ENCODE assay signal across 15 mouse cellular contexts in genomic region chr6:54460172-54460914, GRCm38 (mm10). TPM values are rescaled to one million over a fixed set of nuclear protein-coding genes. Genes with fewer than 3 reads are reported as not detected.
A peak's percentile ranks its signal among the peaks of the same experiment; 100 is the strongest.
DNase-seq lines count a peak whose midpoint lies in the region; ATAC-seq and TF ChIP-seq lines count a peak whose summit lies in the region.
"Had no signal": no experiment of that assay in that cellular context is flagged by ENCODE, and none has a peak within 500 bp of the region (broad histone marks: within the 10 kb centered on the region; RNA-seq: fewer than 3 reads in every experiment).

No protein-coding gene starts in this region.

- H3K27me3 ChIP-seq in embryonic facial prominence, embryonic 14.5 days (replicated peaks; ENCODE audit: control insufficient read depth, insufficient read depth, low read length) = no peaks in the 10 kb centered on the region
- H3K27me3 ChIP-seq in embryonic facial prominence, embryonic 10.5 days (replicated peaks; ENCODE audit: low read depth, poor library complexity, severe bottlenecking) = peaks cover 4% of the 10 kb centered on the region
- no peaks in the 10 kb centered on the region for H3K27me3 ChIP-seq in heart, embryonic 14.5 days (ENCODE audit: control insufficient read depth, insufficient read depth, low read length)
- no peaks in the 10 kb centered on the region for H3K27me3 ChIP-seq in CH12.LX (replicated peaks)
- H3K27me3 ChIP-seq: liver, embryonic 12.5 days had no signal

- no peak for TF ChIP-seq EP300 in CH12.LX (IDR thresholded peaks at IDR 0.05; ENCODE audit: low read length)

- intact Hi-C loops in heart, postnatal 25 days (cut with DNase I) = no loop called here

- no peaks in the 10 kb centered on the region for H3K79me2 ChIP-seq in CH12.LX (replicated peaks; ENCODE audit: control insufficient read depth, extremely low read depth, insufficient read depth, poor library complexity, severe bottlenecking)

- H3K9ac ChIP-seq in embryonic facial prominence, embryonic 14.5 days (ENCODE audit: low read depth, low read length) = no peak overlapping the region
- H3K9ac ChIP-seq in heart, embryonic 14.5 days (ENCODE audit: low read length) = 0 out of 2 replicates have a peak overlapping the region, but pooled peaks have one; percentile 23
- peak overlapping the region; percentile 41 for H3K9ac ChIP-seq in CH12.LX (ENCODE audit: insufficient read depth, low read depth)
- H3K9ac ChIP-seq: liver, embryonic 12.5 days had no signal

- no peak overlapping the region for H3K4me3 ChIP-seq in embryonic facial prominence, embryonic 14.5 days (ENCODE audit: low read depth, low read length)
- H3K4me3 ChIP-seq in embryonic facial prominence, embryonic 10.5 days = no peak overlapping the region
- H3K4me3 ChIP-seq in heart, embryonic 14.5 days (ENCODE audit: control insufficient read depth in 1 of 2, insufficient read depth in 1 of 2, low read depth in 1 of 2, low read length in 2 of 2) = no peak overlapping the region
- H3K4me3 ChIP-seq in CH12.LX (replicated peaks in 1 of 3; ENCODE audit: low read depth in 2 of 3, low read length in 2 of 3, poor library complexity in 1 of 3) = no peak overlapping the region
- H3K4me3 ChIP-seq: erythroblast, embryonic 14.5 days; liver, embryonic 12.5 days had no signal

- no peak for DNase-seq in embryonic facial prominence, embryonic 14.5 days (ENCODE audit: low spot score)
- DNase-seq in embryonic facial prominence, embryonic 10.5 days (ENCODE audit: low spot score) = no peak
- DNase-seq in heart, postnatal 25 days (ENCODE audit: low spot score) = no peak
- peak; percentile 74 for DNase-seq in CH12.LX (ENCODE audit: extremely low read depth)
- DNase-seq in cerebellum, postnatal 36 days = peak; percentile 47 to 50
- DNase-seq in kidney, postnatal 10 days = no peak
- no peak for DNase-seq in gastrocnemius, adult 8-10 months (ENCODE audit: low spot score in 2 of 2)
- DNase-seq: embryo, embryonic 11 days; layer of hippocampus, adult 9-11 months; thymus, adult 2 months had no signal

- H3K4me2 ChIP-seq in embryonic facial prominence, embryonic 14.5 days (ENCODE audit: low read depth, low read length) = no peak overlapping the region
- H3K4me2 ChIP-seq in heart, embryonic 14.5 days (ENCODE audit: low read length) = no peak overlapping the region
- H3K4me2 ChIP-seq in CH12.LX (ENCODE audit: insufficient read depth, low read depth, poor library complexity, severe bottlenecking) = peak overlapping the region; percentile 58
- H3K4me2 ChIP-seq: liver, embryonic 12.5 days; midbrain, embryonic 11.5 days had no signal

- TF ChIP-seq RAD21 in CH12.LX (IDR thresholded peaks at IDR 0.05; ENCODE audit: low read depth, low read length) = no peak

- 73% methylated on average over 6 of the region's 6 CpGs for WGBS in embryonic facial prominence, embryonic 14.5 days
- whole genome bisulfite sequencing in embryonic facial prominence, embryonic 10.5 days = 83% methylated on average over 6 of the region's 6 CpGs
- WGBS in heart, embryonic 14.5 days = 64% methylated on average over 6 of the region's 6 CpGs

- H3K27ac ChIP-seq in embryonic facial prominence, embryonic 14.5 days (replicated peaks; ENCODE audit: low read depth, low read length) = no peak overlapping the region
- H3K27ac ChIP-seq in embryonic facial prominence, embryonic 10.5 days (replicated peaks) = no peak overlapping the region
- peak overlapping the region; percentile 46 to 72; a peak in 2 of 4 replicates for H3K27ac ChIP-seq in heart, embryonic 14.5 days (replicated peaks in 1 of 2; ENCODE audit: control insufficient read depth in 1 of 2, insufficient read depth in 1 of 2, low read depth in 2 of 2, low read length in 2 of 2)
- peak overlapping the region; percentile 33; the same call in 1 of the 2 replicates for H3K27ac ChIP-seq in CH12.LX (ENCODE audit: insufficient read depth, low read depth)
- H3K27ac ChIP-seq: kidney, postnatal 0 days; liver, embryonic 12.5 days had no signal

- no peak for TF ChIP-seq CTCF in CH12.LX (conservative IDR thresholded peaks at IDR 0.05 in 1 of 2, IDR thresholded peaks at IDR 0.05 in 1 of 2; ENCODE audit: low read depth in 2 of 2, low read length in 2 of 2)

- peak; percentile 62; the same call in 1 of the 2 replicates for ATAC-seq in embryonic facial prominence, embryonic 14.5 days (ENCODE audit: low read depth)
- no peak for ATAC-seq in heart, embryonic 14.5 days (ENCODE audit: insufficient number of reproducible peaks, insufficient read depth, low FRiP score, low read depth)
- ATAC-seq: liver, embryonic 12.5 days had no signal

- dilution Hi-C loops in CH12.LX (cut with MboI; ENCODE audit: extremely low pct_ligation_motif_present, extremely low pct_unique_long_range_greater_than_20kb, low sequenced_read_pairs) = no loop called here

- no peaks in the 10 kb centered on the region for H3K9me3 ChIP-seq in embryonic facial prominence, embryonic 14.5 days (ENCODE audit: control insufficient read depth, low read length)
- H3K9me3 ChIP-seq in embryonic facial prominence, embryonic 10.5 days = no peaks in the 10 kb centered on the region
- H3K9me3 ChIP-seq in heart, embryonic 14.5 days (ENCODE audit: control insufficient read depth, low read length) = no peaks in the 10 kb centered on the region
- H3K9me3 ChIP-seq in CH12.LX (replicated peaks; ENCODE audit: low read length) = peaks cover 3% of the 10 kb centered on the region
- H3K9me3 ChIP-seq: liver, embryonic 12.5 days had no signal

- peak; percentile 51; the same call in 1 of the 2 replicates for TF ChIP-seq POLR2A in CH12.LX (IDR thresholded peaks at IDR 0.05; ENCODE audit: low read depth, low read length)

- in situ Hi-C loops in CH12.LX (cut with MboI; ENCODE audit: low pct_ligation_motif_present, low pct_unique_long_range_greater_than_20kb, low sequenced_read_pairs) = no loop called here

- H3K4me1 ChIP-seq in embryonic facial prominence, embryonic 14.5 days (ENCODE audit: control insufficient read depth, insufficient read depth, low read length) = peaks cover 3% of the 10 kb centered on the region; the same call in 1 of the 2 replicates
- H3K4me1 ChIP-seq in embryonic facial prominence, embryonic 10.5 days = peaks cover 8% of the 10 kb centered on the region; the same call in 1 of the 2 replicates
- H3K4me1 ChIP-seq in heart, embryonic 14.5 days (ENCODE audit: control insufficient read depth in 2 of 2, insufficient read depth in 2 of 2, low read length in 2 of 2) = peaks cover 34 to 48% of the 10 kb centered on the region in 2 experiments
- peaks cover 12 to 45% of the 10 kb centered on the region in 2 experiments for H3K4me1 ChIP-seq in CH12.LX (ENCODE audit: control insufficient read depth in 1 of 2, insufficient read depth in 2 of 2)
- H3K4me1 ChIP-seq: liver, embryonic 12.5 days had no signal

- no peaks in the 10 kb centered on the region for H3K36me3 ChIP-seq in embryonic facial prominence, embryonic 14.5 days (ENCODE audit: control insufficient read depth, insufficient read depth, low read length)
- H3K36me3 ChIP-seq in embryonic facial prominence, embryonic 10.5 days (replicated peaks) = no peaks in the 10 kb centered on the region
- H3K36me3 ChIP-seq in heart, embryonic 14.5 days (ENCODE audit: control insufficient read depth, insufficient read depth, low read length) = no peaks in the 10 kb centered on the region
- no peaks in the 10 kb centered on the region for H3K36me3 ChIP-seq in CH12.LX (replicated peaks in 1 of 2; ENCODE audit: control insufficient read depth in 1 of 2, insufficient read depth in 1 of 2, low read length in 1 of 2)
- H3K36me3 ChIP-seq: liver, embryonic 12.5 days had no signal

TF ChIP-seq in CH12.LX, 34 proteins besides CTCF, POLR2A, EP300 and RAD21 (continues in another document):
- TF ChIP-seq HCFC1 (IDR thresholded peaks at IDR 0.05; ENCODE audit: low read depth, low read length) (no peak), ZMIZ1 (IDR thresholded peaks at IDR 0.05; ENCODE audit: low read depth, low read length) (peak; percentile 94), IRF4 (IDR thresholded peaks at IDR 0.05; ENCODE audit: low read depth, low read length) (0 out of 2 replicates have a peak, but pooled peaks have one; percentile 31), MEF2A (IDR thresholded peaks at IDR 0.05; ENCODE audit: borderline replicate concordance, low read depth, low read length) (no peak), ELF1 (IDR thresholded peaks at IDR 0.05; ENCODE audit: low read depth, low read length) (no peak), ZNF384 (IDR thresholded peaks at IDR 0.05; ENCODE audit: low read depth, low read length) (peak; percentile 96), JUND (conservative IDR thresholded peaks at IDR 0.05; ENCODE audit: low read depth, low read length) (no peak), E2F4 (IDR thresholded peaks at IDR 0.05; ENCODE audit: insufficient replicate concordance, low read depth, low read length) (no peak), TCF12 (IDR thresholded peaks at IDR 0.05; ENCODE audit: low read depth, low read length) (peak; percentile 36; the same call in 1 of the 2 replicates), PAX5 (IDR thresholded peaks at IDR 0.05; ENCODE audit: low read length) (no peak), NELFE (IDR thresholded peaks at IDR 0.05; ENCODE audit: low read depth, low read length) (peak; percentile 61; the same call in 1 of the 2 replicates), BHLHE40 (IDR thresholded peaks at IDR 0.05; ENCODE audit: low read depth, low read length) (peak; percentile 55; the same call in 1 of the 2 replicates), NRF1 (IDR thresholded peaks at IDR 0.05; ENCODE audit: low read depth, low read length) (no peak), JUN (IDR thresholded peaks at IDR 0.05; ENCODE audit: insufficient read depth, low read depth, low read length) (no peak), ETS1 (conservative IDR thresholded peaks at IDR 0.05; ENCODE audit: low read depth, low read length) (peak; percentile 66), CHD2 (IDR thresholded peaks at IDR 0.05; ENCODE audit: low read length) (no peak), SMC3 (IDR thresholded peaks at IDR 0.05; ENCODE audit: low read depth, low read length) (no peak), MXI1 (IDR thresholded peaks at IDR 0.05; ENCODE audit: low read depth, low read length) (no peak), KAT2A (IDR thresholded peaks at IDR 0.05; ENCODE audit: insufficient replicate concordance, low read length) (no peak), CHD1 (IDR thresholded peaks at IDR 0.05; ENCODE audit: low read depth, low read length) (no peak), USF1 (IDR thresholded peaks at IDR 0.05; ENCODE audit: low read depth, low read length) (no peak)

RNA-seq across cellular contexts. Expression of gene Wipf3, which starts 30.9 kb away (rescaled TPM):
- 1.5 and 1.7 TPM in 2 replicates for polyA plus RNA-seq in embryonic facial prominence, embryonic 14.5 days (2014; fragmentation: Nextera tagmentation; extraction: Ambion mirVana)
- 1.1 and 1.4 TPM in 2 replicates for polyA plus RNA-seq in embryonic facial prominence, embryonic 10.5 days (2016; fragmentation: Nextera tagmentation; extraction: Ambion mirVana)
- 6.5 and 6.9 TPM in 2 replicates for polyA plus RNA-seq in heart, embryonic 14.5 days (2014; fragmentation: Nextera tagmentation; extraction: Ambion mirVana)
- 10 to 100 TPM; 29.9 to 42.3 TPM for total RNA-seq in heart, postnatal 25 days (2021)
- total RNA-seq in CH12.LX (2012; rRNA removed) (0.63 and 1.2 TPM in 2 replicates), CH12.LX (2014; rRNA removed) (0.35 and 0.64 TPM in 2 replicates)
- polyA plus RNA-seq in CH12.LX (2012; ENCODE audit: insufficient read length, low read depth) = 0.97 and 1.3 TPM in 2 replicates
- 10 to 100 TPM; 12.5 to 17.2 (median 13.2) TPM for total RNA-seq in gastrocnemius, adult 8-10 months (2022)
- polyA plus RNA-seq: erythroblast, embryonic 14.5 days had no signal

Comparison
In these comparisons a context has a peak if more than half of its experiments do, and no peak if none do; other contexts are left out.
1. DNase-seq: peak in CH12.LX (single experiment) and cerebellum, postnatal 36 days (2 of 2); none in embryonic facial prominence, embryonic 14.5 days (single experiment), embryonic facial prominence, embryonic 10.5 days (single experiment), heart, postnatal 25 days (single experiment), kidney, postnatal 10 days (single experiment) and gastrocnemius, adult 8-10 months (0 of 2).
2. H3K27ac ChIP-seq: peak in heart, embryonic 14.5 days (2 of 2) and CH12.LX (single experiment); none in embryonic facial prominence, embryonic 14.5 days (single experiment) and embryonic facial prominence, embryonic 10.5 days (single experiment).